Mouse (Mus musculus): ENCODE results near the gene Slc16a6. TPM values are rescaled to one million over a fixed set of nuclear protein-coding genes. Genes with fewer than 3 reads are reported as not detected.

Gene Slc16a6
- total and polyA plus RNA-seq, 3 experiments = 1.8 to 8.2 (median 4.9) TPM

GRCm38 (mm10) chr11:109451169-109451568 is 22.2 kb downstream of the Slc16a6 start:
- Histone ChIP-seq H3K4me3 (no peak overlapping the region), H3K36me3 (ENCODE audit: control insufficient read depth, insufficient read depth, low read length) (no peaks in the 10 kb centered on the region), H3K79me2 (replicated peaks; ENCODE audit: control insufficient read depth, insufficient read depth, low read length) (no peaks in the 10 kb centered on the region), H3K4me1 (ENCODE audit: control insufficient read depth, insufficient read depth, low read length) (no peaks in the 10 kb centered on the region), H3K27me3 (ENCODE audit: control insufficient read depth, insufficient read depth, low read length) (no peaks in the 10 kb centered on the region), H3K9ac (ENCODE audit: low read depth, low read length) (no peak overlapping the region), H3K27ac (no peak overlapping the region)
- intact Hi-C loops (cut with DNase I) = no loop called here
- no peak for DNase-seq
- 85% methylated on average over 11 of the region's 11 CpGs for WGBS
- no peak for TF ChIP-seq EP300 (IDR thresholded peaks at IDR 0.05; ENCODE audit: insufficient read depth, low read depth, low read length)
- no peak for TF ChIP-seq POLR2A (IDR thresholded peaks at IDR 0.05; ENCODE audit: insufficient read depth, low read depth, low read length)
- no peak for TF ChIP-seq CTCF (IDR thresholded peaks at IDR 0.05)

- no peak overlapping the region for H3K27ac ChIP-seq
- H3K27me3 ChIP-seq (ENCODE audit: control insufficient read depth, insufficient read depth, low read length) = no peaks in the 10 kb centered on the region
- DNase-seq = no peak
- no peak overlapping the region for H3K9ac ChIP-seq (ENCODE audit: low read depth, low read length)
- no peak overlapping the region for H3K4me3 ChIP-seq
- peaks cover 1% of the 10 kb centered on the region; the same call in 1 of the 2 replicates for H3K79me2 ChIP-seq (replicated peaks; ENCODE audit: control insufficient read depth, insufficient read depth, low read length)
- intact Hi-C loops (cut with DNase I) = loop anchor here (1.0 to 5.0 kb wide), 4 partner anchors 47 to 415 kb away; no protein-coding TSS in a partner anchor
- peaks cover under 1% of the 10 kb centered on the region; the same call in 1 of the 2 replicates for H3K4me1 ChIP-seq (ENCODE audit: control insufficient read depth, insufficient read depth, low read length)
- 40% methylated on average over 13 of the region's 13 CpGs for WGBS
- no peaks in the 10 kb centered on the region for H3K36me3 ChIP-seq (ENCODE audit: control insufficient read depth, insufficient read depth, low read length)
- TF ChIP-seq EP300 (IDR thresholded peaks at IDR 0.05; ENCODE audit: insufficient read depth, low read depth, low read length) (no peak), CTCF (IDR thresholded peaks at IDR 0.05) (peak; percentile 88), POLR2A (IDR thresholded peaks at IDR 0.05; ENCODE audit: insufficient read depth, low read depth, low read length) (no peak)
These were observed 27.9 kb downstream of the Slc16a6 start for GRCm38 (mm10) chr11:109445438-109446035.

GRCm38 (mm10) chr11:109444600-109444999 is 28.8 kb downstream of the Slc16a6 start:
- H3K4me1 ChIP-seq (ENCODE audit: control insufficient read depth, insufficient read depth, low read length) = peaks cover 1% of the 10 kb centered on the region; the same call in 1 of the 2 replicates

GRCm38 (mm10) chr11:109443468-109444263 is 29.7 kb downstream of the Slc16a6 start:
- 93% methylated on average over 8 of the region's 8 CpGs for WGBS
- Histone ChIP-seq H3K4me1 (ENCODE audit: control insufficient read depth, insufficient read depth, low read length) (peaks cover 1% of the 10 kb centered on the region), H3K36me3 (ENCODE audit: control insufficient read depth, insufficient read depth, low read length) (no peaks in the 10 kb centered on the region), H3K9ac (ENCODE audit: low read depth, low read length) (no peak overlapping the region), H3K79me2 (replicated peaks; ENCODE audit: control insufficient read depth, insufficient read depth, low read length) (peaks cover 1% of the 10 kb centered on the region; the same call in 1 of the 2 replicates), H3K4me3 (no peak overlapping the region), H3K27ac (no peak overlapping the region), H3K27me3 (ENCODE audit: control insufficient read depth, insufficient read depth, low read length) (no peaks in the 10 kb centered on the region)
- intact Hi-C loops (cut with DNase I) = loop anchor here (2.0 kb wide), 1 partner anchor 417 kb away; no protein-coding TSS in a partner anchor
- DNase-seq = no peak
- TF ChIP-seq EP300 (IDR thresholded peaks at IDR 0.05; ENCODE audit: insufficient read depth, low read depth, low read length) (no peak), CTCF (IDR thresholded peaks at IDR 0.05) (peak; percentile 38)

More at GRCm38 (mm10) chr11:109444600-109444999, 28.8 kb downstream of the Slc16a6 start:
- H3K27me3 ChIP-seq (ENCODE audit: control insufficient read depth, insufficient read depth, low read length) = no peaks in the 10 kb centered on the region
- peaks cover 1% of the 10 kb centered on the region; the same call in 1 of the 2 replicates for H3K79me2 ChIP-seq (replicated peaks; ENCODE audit: control insufficient read depth, insufficient read depth, low read length)
- DNase-seq = no peak
- H3K9ac ChIP-seq (ENCODE audit: low read depth, low read length) = no peak overlapping the region
- intact Hi-C loops (cut with DNase I) = loop anchor here (2.0 kb wide), 1 partner anchor 416 kb away; no protein-coding TSS in a partner anchor
- H3K36me3 ChIP-seq (ENCODE audit: control insufficient read depth, insufficient read depth, low read length) = no peaks in the 10 kb centered on the region
- 70% methylated on average over 7 of the region's 7 CpGs for WGBS
- H3K27ac ChIP-seq = no peak overlapping the region
- no peak overlapping the region for H3K4me3 ChIP-seq
- TF ChIP-seq POLR2A (IDR thresholded peaks at IDR 0.05; ENCODE audit: insufficient read depth, low read depth, low read length) = no peak
- TF ChIP-seq CTCF (IDR thresholded peaks at IDR 0.05) = peak; percentile 59

GRCm38 (mm10) chr11:109442166-109442730 is 31.1 kb downstream of the Slc16a6 start:
- Histone ChIP-seq H3K27me3 (ENCODE audit: control insufficient read depth, insufficient read depth, low read length) (no peaks in the 10 kb centered on the region), H3K4me3 (no peak overlapping the region), H3K36me3 (ENCODE audit: control insufficient read depth, insufficient read depth, low read length) (no peaks in the 10 kb centered on the region), H3K9ac (ENCODE audit: low read depth, low read length) (no peak overlapping the region), H3K27ac (no peak overlapping the region), H3K79me2 (replicated peaks; ENCODE audit: control insufficient read depth, insufficient read depth, low read length) (peaks cover 1% of the 10 kb centered on the region; the same call in 1 of the 2 replicates), H3K4me1 (ENCODE audit: control insufficient read depth, insufficient read depth, low read length) (peaks cover 1% of the 10 kb centered on the region)
- WGBS = 72% methylated on average over 5 of the region's 5 CpGs
- TF ChIP-seq POLR2A (IDR thresholded peaks at IDR 0.05; ENCODE audit: insufficient read depth, low read depth, low read length) (no peak), EP300 (IDR thresholded peaks at IDR 0.05; ENCODE audit: insufficient read depth, low read depth, low read length) (no peak), CTCF (IDR thresholded peaks at IDR 0.05) (no peak)
- DNase-seq = no peak
- intact Hi-C loops (cut with DNase I) = no loop called here
